Mouse (Mus musculus) kidney, embryonic 14.5 days (tissue): ENCODE results near the gene Tada2a. TPM values are rescaled to one million over a fixed set of nuclear protein-coding genes. Genes with fewer than 3 reads are reported as not detected.

Source experiments
- ATAC-seq: fragments of 200-750 bp; cut with Nextera tagmentation; 2 replicates; pipeline ENCODE4 v1.8.0; 2017; ENCODE audit warnings: moderate number of reproducible peaks, mild to moderate bottlenecking, moderate TSS enrichment, moderate library complexity; ENCODE audit not compliant: low FRiP score, low TSS enrichment
- H3K27ac ChIP-seq: fragments of 300-500 bp; sonication (generic); 2 replicates; pipeline ENCODE4 v1.5.1; 2014; ENCODE audit warnings: low read depth, mild to moderate bottlenecking, low read length, moderate library complexity, mixed read lengths
- H3K27me3 ChIP-seq: fragments of 300-500 bp; sonication (generic); 2 replicates; pipeline ENCODE4 v1.6.1; 2014; ENCODE audit warnings: mild to moderate bottlenecking, low read length; ENCODE audit not compliant: control insufficient read depth, insufficient read depth
- H3K36me3 ChIP-seq: fragments of 300-500 bp; sonication (generic); 2 replicates; pipeline ENCODE4 v1.6.1; 2014; ENCODE audit warnings: low read length, mixed read lengths; ENCODE audit not compliant: control insufficient read depth, insufficient read depth
- H3K4me1 ChIP-seq: fragments of 300-500 bp; sonication (generic); 2 replicates; pipeline ENCODE4 v1.6.1; 2014; ENCODE audit warnings: low read length, mixed read lengths; ENCODE audit not compliant: control insufficient read depth, insufficient read depth
- H3K4me2 ChIP-seq: fragments of 300-500 bp; sonication (generic); replicated peaks from 2 replicates; pipeline ENCODE4 v1.6.1; 2014; ENCODE audit warnings: low read depth, mild to moderate bottlenecking, low read length
- H3K4me3 ChIP-seq: fragments of 300-500 bp; sonication (generic); 2 replicates; pipeline ENCODE4 v1.5.1; 2014; ENCODE audit warnings: mild to moderate bottlenecking, low read length
- H3K9ac ChIP-seq: fragments of 300-500 bp; sonication (generic); 2 replicates; pipeline ENCODE4 v1.6.1; 2014; ENCODE audit warnings: low read depth, mild to moderate bottlenecking, low read length, moderate library complexity
- H3K9me3 ChIP-seq: fragments of 300-500 bp; sonication (generic); 2 replicates; pipeline ENCODE4 v1.6.1; 2016; ENCODE audit warnings: low read length; ENCODE audit not compliant: control insufficient read depth
- WGBS: fragments of 180-500 bp; shearing (Covaris S2); extraction: QIAGEN DNeasy Blood & Tissue Kit; methylation state at CpG from one replicate; pipeline ENCODE4 v1.1.7; 2014; 5-methylcytosine and 5-hydroxymethylcytosine counted together
- polyA plus RNA-seq: library from polyadenylated mRNA; unstranded; fragments of >200 nt; fragmentation: Nextera tagmentation; extraction: Ambion mirVana; gene quantifications from 2 replicates; pipeline ENCODE4 v1.2.1, GENCODE M21; 2014

The Tada2a gene
- polyA plus RNA-seq, 1 experiment from 2014 or later, result 35.7 TPM

GRCm38 (mm10) chr11:84150884-84151283 is 21.5 kb upstream of the Tada2a start:
- H3K4me3 ChIP-seq, result no peak overlapping the region
- H3K9me3 ChIP-seq, result no peaks in the 10 kb centered on the region
- no peak overlapping the region for H3K4me2 ChIP-seq
- 68% methylated on average over 2 of the region's 2 CpGs for WGBS
- no peaks in the 10 kb centered on the region for H3K4me1 ChIP-seq
- no peak overlapping the region for H3K9ac ChIP-seq
- no peaks in the 10 kb centered on the region for H3K36me3 ChIP-seq
- H3K27me3 ChIP-seq, result no peaks in the 10 kb centered on the region
- no peak for ATAC-seq
- H3K27ac ChIP-seq, result no peak overlapping the region

DNA sequence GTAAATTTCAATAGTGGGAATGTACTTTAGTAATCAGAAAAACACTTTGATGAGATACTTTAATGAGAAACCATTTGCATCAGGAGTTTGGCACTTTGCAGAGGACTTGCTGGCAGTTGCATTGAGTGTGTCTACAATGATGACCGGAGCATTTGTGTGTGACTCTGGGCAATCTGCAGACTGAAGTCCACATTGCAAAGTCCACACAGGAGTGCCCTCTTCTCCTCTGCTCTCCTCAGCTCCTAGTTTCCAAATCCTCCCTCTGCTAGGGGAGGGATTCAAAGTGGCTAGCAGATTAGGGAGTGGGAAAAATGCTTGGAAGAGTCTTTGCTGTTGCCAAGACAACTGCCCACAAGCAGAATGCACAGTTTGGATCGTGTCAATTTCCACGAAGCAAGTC is 16.7 kb upstream of the Tada2a start:
- Histone ChIP-seq H3K27ac (no peak overlapping the region), H3K4me3 (no peak overlapping the region), H3K4me2 (no peak overlapping the region), H3K27me3 (no peaks in the 10 kb centered on the region), H3K9ac (no peak overlapping the region), H3K9me3 (no peaks in the 10 kb centered on the region), H3K36me3 (no peaks in the 10 kb centered on the region), H3K4me1 (no peaks in the 10 kb centered on the region)
- no peak for ATAC-seq
- WGBS, result 74% methylated on average over 3 of the region's 3 CpGs

DNA sequence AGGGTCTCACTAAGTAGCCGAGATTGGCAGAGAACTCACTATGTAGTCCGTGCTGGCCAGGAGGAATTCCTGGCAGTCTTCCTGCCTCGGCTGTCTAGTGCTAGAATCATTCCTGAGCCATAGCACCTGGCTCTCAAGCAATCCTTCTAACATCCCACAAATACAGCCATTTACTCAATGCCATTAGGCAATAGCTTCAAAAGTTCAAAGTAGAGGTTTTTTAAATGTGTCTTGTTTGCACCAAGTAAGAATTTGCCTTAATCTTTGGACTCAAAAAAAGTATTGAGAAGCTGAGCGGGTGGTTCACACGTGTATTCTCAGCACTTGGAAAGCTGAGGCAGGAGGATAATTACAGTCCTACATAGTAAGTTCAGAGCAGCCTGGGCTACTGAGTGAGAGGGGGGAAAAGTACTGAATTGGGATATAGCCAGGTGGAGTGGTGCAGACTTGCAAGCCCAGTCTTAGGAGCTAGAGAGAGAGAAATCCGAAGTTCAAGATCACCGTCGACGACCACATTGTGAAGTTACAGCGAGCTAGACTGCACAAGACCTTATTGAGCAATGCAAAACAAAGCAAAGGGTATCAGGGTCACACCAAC is 15.9 kb upstream of the Tada2a start:
- H3K4me1 ChIP-seq, result no peaks in the 10 kb centered on the region
- no peak overlapping the region for H3K27ac ChIP-seq
- no peaks in the 10 kb centered on the region for H3K9me3 ChIP-seq
- no peaks in the 10 kb centered on the region for H3K36me3 ChIP-seq
- no peaks in the 10 kb centered on the region for H3K27me3 ChIP-seq
- no peak overlapping the region for H3K4me2 ChIP-seq
- H3K9ac ChIP-seq, result no peak overlapping the region
- 75% methylated on average over 10 of the region's 10 CpGs for WGBS
- no peak overlapping the region for H3K4me3 ChIP-seq
- ATAC-seq, result no peak

GRCm38 (mm10) chr11:84141752-84142151 is 12.4 kb upstream of the Tada2a start:
- WGBS, result 64% methylated on average over 2 of the region's 2 CpGs
- H3K4me2 ChIP-seq, result no peak overlapping the region

DNA sequence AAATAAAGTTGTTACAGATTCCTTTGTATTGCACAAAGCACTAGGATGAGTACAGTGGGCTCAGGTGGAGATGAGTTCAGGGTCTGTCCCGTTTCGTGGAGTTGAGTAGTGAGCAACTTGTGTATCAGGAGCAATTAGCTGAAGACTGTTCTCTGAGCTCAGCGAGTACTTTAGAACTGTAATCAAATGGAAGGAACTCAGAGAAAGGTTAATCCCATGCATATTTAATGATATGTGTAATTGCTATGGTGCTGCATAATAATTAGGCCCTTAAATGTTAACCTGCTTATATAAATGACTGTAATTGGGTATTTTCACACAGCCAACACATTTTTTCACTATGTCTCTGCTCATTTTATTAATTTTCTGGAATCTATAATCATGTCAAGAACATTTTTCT is 7.1 kb upstream of the Tada2a start:
- Histone ChIP-seq H3K4me1 (no peaks in the 10 kb centered on the region), H3K27me3 (no peaks in the 10 kb centered on the region), H3K4me2 (no peak overlapping the region), H3K36me3 (no peaks in the 10 kb centered on the region), H3K9me3 (no peaks in the 10 kb centered on the region), H3K27ac (no peak overlapping the region), H3K9ac (no peak overlapping the region), H3K4me3 (no peak overlapping the region)
- WGBS, result 79% methylated on average over 3 of the region's 3 CpGs
- ATAC-seq, result no peak

More at GRCm38 (mm10) chr11:84141752-84142151, 12.4 kb upstream of the Tada2a start:
- H3K27me3 ChIP-seq, result no peaks in the 10 kb centered on the region
- no peaks in the 10 kb centered on the region for H3K9me3 ChIP-seq
- no peak overlapping the region for H3K27ac ChIP-seq
- H3K4me1 ChIP-seq, result no peaks in the 10 kb centered on the region
- ATAC-seq, result no peak
- no peak overlapping the region for H3K4me3 ChIP-seq
- no peaks in the 10 kb centered on the region for H3K36me3 ChIP-seq
- H3K9ac ChIP-seq, result no peak overlapping the region

DNA sequence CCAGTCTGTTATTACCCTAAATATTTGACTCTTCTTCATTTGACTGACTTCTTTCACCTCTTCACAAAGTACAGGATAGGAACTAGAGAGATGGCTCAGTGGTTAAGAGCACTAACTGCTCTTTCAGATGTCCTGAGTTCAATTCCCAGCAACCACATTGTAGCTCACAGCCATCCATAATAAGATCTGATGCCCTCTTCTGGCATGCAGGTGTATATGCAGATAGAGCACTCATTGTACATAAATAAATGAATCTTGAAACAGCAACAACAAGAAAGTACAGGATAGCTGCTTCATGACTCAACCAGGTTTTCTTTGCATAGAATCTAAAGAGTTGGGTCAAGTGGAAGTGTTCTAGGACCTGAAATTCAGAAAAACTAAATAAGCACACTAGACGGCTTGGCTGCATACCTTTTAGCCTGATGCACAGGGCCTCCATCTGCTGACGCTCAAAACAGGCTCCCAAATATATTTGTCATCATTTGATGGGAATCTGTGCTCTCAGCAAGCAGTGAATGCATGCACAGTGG is 5.0 kb upstream of the Tada2a start:
- no peak overlapping the region for H3K4me3 ChIP-seq
- no peaks in the 10 kb centered on the region for H3K4me1 ChIP-seq
- no peaks in the 10 kb centered on the region for H3K9me3 ChIP-seq
- no peaks in the 10 kb centered on the region for H3K36me3 ChIP-seq
- H3K27me3 ChIP-seq, result no peaks in the 10 kb centered on the region
- no peak overlapping the region for H3K9ac ChIP-seq
- ATAC-seq, result no peak
- H3K4me2 ChIP-seq, result no peak overlapping the region
- WGBS, result 84% methylated on average over 2 of the region's 2 CpGs
- H3K27ac ChIP-seq, result no peak overlapping the region

GRCm38 (mm10) chr11:84129799-84130185 is 392 bp upstream of the Tada2a start:
- Histone ChIP-seq H3K9me3 (no peaks in the 10 kb centered on the region), H3K4me3 (peak overlapping the region; percentile 73), H3K4me2 (peak overlapping the region; percentile 48), H3K9ac (peak overlapping the region; percentile 89; the same call in 1 of the 2 replicates), H3K27ac (no peak overlapping the region), H3K36me3 (peaks cover 22% of the 10 kb centered on the region), H3K27me3 (no peaks in the 10 kb centered on the region), H3K4me1 (peaks cover 4% of the 10 kb centered on the region; the same call in 1 of the 2 replicates)
- WGBS, result 7% methylated on average over 11 of the region's 11 CpGs
- ATAC-seq, result peak; percentile 40; the same call in 1 of the 2 replicates

- peaks cover 4% of the 10 kb centered on the region; the same call in 1 of the 2 replicates for H3K4me1 ChIP-seq
- H3K27ac ChIP-seq, result no peak overlapping the region
- H3K9ac ChIP-seq, result no peak overlapping the region
- no peak overlapping the region for H3K4me3 ChIP-seq
- H3K9me3 ChIP-seq, result no peaks in the 10 kb centered on the region
- WGBS, result 87% methylated on average over 4 of the region's 4 CpGs
- peaks cover 38% of the 10 kb centered on the region for H3K36me3 ChIP-seq
- no peak overlapping the region for H3K4me2 ChIP-seq
- ATAC-seq, result no peak
- H3K27me3 ChIP-seq, result no peaks in the 10 kb centered on the region
These were observed 1.4 kb downstream of the Tada2a start for GRCm38 (mm10) chr11:84127977-84128376.

GRCm38 (mm10) chr11:84121051-84121956 is 8.1 kb downstream of the Tada2a start:
- Histone ChIP-seq H3K36me3 (peaks cover 80% of the 10 kb centered on the region), H3K27ac (no peak overlapping the region), H3K4me3 (no peak overlapping the region), H3K4me1 (no peaks in the 10 kb centered on the region), H3K4me2 (no peak overlapping the region), H3K9ac (no peak overlapping the region), H3K27me3 (no peaks in the 10 kb centered on the region), H3K9me3 (no peaks in the 10 kb centered on the region)
- no peak for ATAC-seq
- 86% methylated on average over 12 of the region's 12 CpGs for WGBS
